Mouse (Mus musculus) gastrocnemius, postnatal 4 days (tissue): Measurements from ENCODE around the gene Sp9. TPM values are rescaled to one million over a fixed set of nuclear protein-coding genes. Genes with fewer than 3 reads are reported as not detected.

ENCODE experiments used
- DNase-seq, 2 experiments: peaks; one replicate each; pipeline ENCODE4 v3.0.0; 2021 to 2022; ENCODE audit warnings: low spot score in 2 of 2, mixed read lengths in 2 of 2
- long read RNA-seq, 2 experiments: library from polyadenylated mRNA; stranded (forward); transcript quantifications; one replicate each; pipeline ENCODE4 v2.0.0; 2021
- total RNA-seq, 2 experiments: library from RNA; stranded (reverse); gene quantifications; 2 replicates each; pipeline ENCODE4 v1.2.3; 2021

Gene Sp9
- not detected for total RNA-seq
- long read RNA-seq, experiment 1, result 0 reads
- long read RNA-seq, experiment 2, result 0 reads

GRCm38 (mm10) chr2:73271459-73272161 lies at the start of gene Sp9:
Gene Sp9, plus strand, starts transcription at chr2:73271925.
- peak in 1 of 2 experiments; percentile 56 for DNase-seq

- no peak for DNase-seq
Observed at GRCm38 (mm10) chr2:73231081-73231480, 40.6 kb upstream of the Sp9 start.

GRCm38 (mm10) chr2:73241299-73241698 lies 30.4 kb upstream of the Sp9 start:
- DNase-seq, result no peak

GRCm38 (mm10) chr2:73248701-73249100 lies 23.0 kb upstream of the Sp9 start:
- no peak for DNase-seq

- peak in 1 of 2 experiments; percentile 39 for DNase-seq
Observed at GRCm38 (mm10) chr2:73263172-73263765, 8.5 kb upstream of the Sp9 start.

GRCm38 (mm10) chr2:73263794-73264610 lies 7.7 kb upstream of the Sp9 start:
- peak in 1 of 2 experiments; percentile 43 for DNase-seq

GRCm38 (mm10) chr2:73264611-73265195 lies 7.0 kb upstream of the Sp9 start:
- DNase-seq, result no peak

GRCm38 (mm10) chr2:73266011-73266410 lies 5.7 kb upstream of the Sp9 start:
- DNase-seq, result no peak

GRCm38 (mm10) chr2:73266623-73267022 lies 5.1 kb upstream of the Sp9 start:
- DNase-seq, result no peak

- no peak for DNase-seq
Observed at GRCm38 (mm10) chr2:73267231-73267630, 4.5 kb upstream of the Sp9 start.

GRCm38 (mm10) chr2:73267818-73268217 lies 3.9 kb upstream of the Sp9 start:
- DNase-seq, result no peak

GRCm38 (mm10) chr2:73268281-73268680 lies 3.4 kb upstream of the Sp9 start:
- no peak for DNase-seq

GRCm38 (mm10) chr2:73268836-73269395 lies 2.8 kb upstream of the Sp9 start:
- DNase-seq, result no peak

GRCm38 (mm10) chr2:73269666-73270065 lies 2.1 kb upstream of the Sp9 start:
- DNase-seq, result no peak

GRCm38 (mm10) chr2:73270071-73270592 lies 1.6 kb upstream of the Sp9 start:
- DNase-seq, result no peak

GRCm38 (mm10) chr2:73270593-73271458 lies 899 bp upstream of the Sp9 start:
- peak in 1 of 2 experiments; percentile 28 for DNase-seq

GRCm38 (mm10) chr2:73272351-73273248 lies 875 bp downstream of the Sp9 start:
- peak in 1 of 2 experiments; percentile 18 for DNase-seq

GRCm38 (mm10) chr2:73273249-73274118 lies 1.8 kb downstream of the Sp9 start:
- DNase-seq, result peak in 1 of 2 experiments; percentile 39
